14 mouse cellular contexts compared by ENCODE assay signal in the genomic region with DNA sequence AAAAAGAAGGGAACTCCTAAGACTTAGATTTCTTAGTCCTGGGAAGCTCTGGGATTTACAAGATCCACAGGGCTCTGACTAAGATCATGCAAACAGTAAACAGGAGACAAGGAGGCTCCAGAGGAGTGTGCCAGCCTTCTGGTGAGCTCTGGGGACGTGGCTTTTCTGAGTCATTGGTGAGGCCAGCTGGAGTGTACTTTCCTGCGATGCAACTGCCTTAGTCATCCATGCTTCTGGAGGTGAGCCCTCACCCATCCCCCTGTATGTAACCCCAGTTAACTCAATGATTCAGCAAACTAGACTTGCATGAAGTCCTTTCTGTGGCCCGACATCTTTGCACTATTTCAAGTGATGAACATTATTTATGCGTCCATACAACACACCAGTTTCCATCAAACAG.
A peak's percentile ranks its signal among the peaks of the same experiment; 100 is the strongest.
DNase-seq lines count a peak whose midpoint lies in the region; ATAC-seq and TF ChIP-seq lines count a peak whose summit lies in the region.
"Had no signal": no experiment of that assay in that cellular context is flagged by ENCODE, and none has a peak within 500 bp of the region (broad histone marks: within the 10 kb centered on the region; RNA-seq: fewer than 3 reads in every experiment).

No protein-coding gene starts in this region.

- H3K4me3 ChIP-seq in gastrocnemius, adult 2 months, result no peak overlapping the region
- H3K4me3 ChIP-seq: embryonic facial prominence, embryonic 12.5 days had no signal

- ATAC-seq in cerebellum, adult (ENCODE audit: insufficient number of reproducible peaks, low FRiP score, low TSS enrichment), result no peak; the same call in 1 of the 2 replicates
- ATAC-seq: forebrain, postnatal 0 days had no signal

- intact Hi-C loops in gastrocnemius, postnatal 14 days (cut with DNase I; ENCODE audit: low total_unique reads), result no loop called here
- intact Hi-C loops in gastrocnemius, adult 2 months (cut with DNase I), result no loop called here

- no peak overlapping the region for H3K27ac ChIP-seq in gastrocnemius, adult 2 months
- H3K27ac ChIP-seq: embryonic facial prominence, embryonic 12.5 days; liver, embryonic 14.5 days; macrophage had no signal

- peak; percentile 35 for DNase-seq in cerebellum, adult 11-12 months
- peak; percentile 59 to 61 for DNase-seq in right cerebral cortex, adult 2 months (ENCODE audit: low spot score in 2 of 2)
- no peak for DNase-seq in right cerebral cortex, postnatal 4 days
- DNase-seq in cerebellum, postnatal 36 days, result peak; percentile 38 to 50
- DNase-seq in gastrocnemius, postnatal 14 days, result no peak
- no peak for DNase-seq in gastrocnemius, adult 2 months
- DNase-seq in kidney, adult 11 months, result no peak
- DNase-seq: B cell, adult 2 months; forebrain, postnatal 0 days; kidney, adult 18-20 months had no signal

- no peak for TF ChIP-seq CTCF in gastrocnemius, adult 2 months (IDR thresholded peaks at IDR 0.05)

Comparison
In these comparisons a context has a peak if more than half of its experiments do, and no peak if none do; other contexts are left out.
1. DNase-seq: peak in cerebellum, adult 11-12 months (single experiment), right cerebral cortex, adult 2 months (2 of 2) and cerebellum, postnatal 36 days (2 of 2); none in right cerebral cortex, postnatal 4 days (single experiment), gastrocnemius, postnatal 14 days (single experiment), gastrocnemius, adult 2 months (single experiment) and kidney, adult 11 months (single experiment).